Mouse (Mus musculus): Measurements from ENCODE around the gene Gm6592. TPM values are rescaled to one million over a fixed set of nuclear protein-coding genes. Genes with fewer than 3 reads are reported as not detected.

Gm6592 gene
- total RNA-seq (2023), result not detected in 2 replicates

GRCm38 (mm10) chrX:8843694-8844093 is at the start of gene Gm6592:
TSS of gene Gm6592 (plus strand) at chrX:8843994.

DNA sequence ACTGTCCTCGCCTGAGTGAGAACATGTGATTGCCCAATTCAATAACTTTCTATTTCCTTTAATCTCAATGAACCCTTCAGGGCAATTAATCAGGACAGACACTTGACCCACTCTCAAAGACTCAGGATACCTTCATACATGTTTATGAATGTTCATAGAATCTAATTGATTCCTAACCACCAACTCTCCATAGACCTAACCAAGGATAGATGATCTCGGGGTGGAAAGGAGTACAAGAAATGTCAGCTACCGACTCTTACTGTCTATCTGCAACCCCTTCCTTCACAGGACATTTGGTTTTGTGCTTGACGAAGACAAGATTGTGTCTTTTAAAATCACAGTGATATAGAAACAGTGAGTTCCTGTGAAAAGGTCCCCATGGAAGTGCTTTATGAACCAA is 40.4 kb upstream of the Gm6592 start, which contains the start of gene Ssxb5:
Gene Ssxb5, plus strand, starts transcription at position 301 of the 400 bp plus-strand sequence.

GRCm38 (mm10) chrX:8873953-8874352 is 30.2 kb downstream of the Gm6592 start, which contains the start of gene Gm5751:
TSS of gene Gm5751 (plus strand) at chrX:8874253.

GRCm38 (mm10) chrX:8892343-8893155 is 48.8 kb downstream of the Gm6592 start, which contains the start of gene B630019K06Rik:
TSS of gene B630019K06Rik (plus strand) at chrX:8892382.

Other genes starting within 250 kb of the Gm6592 start
- gene Ssxb8, start 153.2 kb upstream of the Gm6592 start, total RNA-seq (2023), result not detected in 2 replicates
- not detected in 2 replicates for gene Ssx9, start 95.6 kb upstream of the Gm6592 start, total RNA-seq (2023)
- gene Ssxb5, start 40.3 kb upstream of the Gm6592 start, total RNA-seq (2023), result not detected in 2 replicates
- not detected in 2 replicates for gene Gm5751, start 30.3 kb downstream of the Gm6592 start, total RNA-seq (2023)
- 0.28 TPM in 1 of 2 replicates, not detected in the other for gene B630019K06Rik, start 48.4 kb downstream of the Gm6592 start, total RNA-seq (2023)
- gene Fthl17b, start 119.0 kb downstream of the Gm6592 start, total RNA-seq (2023), result not detected in 2 replicates
- not detected in 2 replicates for gene Fthl17c, start 132.6 kb downstream of the Gm6592 start, total RNA-seq (2023)
- gene Fthl17d, start 142.8 kb downstream of the Gm6592 start, total RNA-seq (2023), result not detected in 2 replicates
- gene Fthl17e, start 189.5 kb downstream of the Gm6592 start, total RNA-seq (2023), result not detected in 2 replicates
- not detected in 2 replicates for gene Fthl17f, start 219.0 kb downstream of the Gm6592 start, total RNA-seq (2023)